Mouse (Mus musculus): ENCODE measurements around the gene Rapgef4. TPM values are rescaled to one million over a fixed set of nuclear protein-coding genes. Genes with fewer than 3 reads are reported as not detected.
A peak's percentile ranks its signal among the peaks of the same experiment; 100 is the strongest.

Gene Rapgef4
- total RNA-seq, 1 experiment, result 3.4 TPM

GRCm38 (mm10) chr2:72234085-72234484, 253.0 kb downstream of the Rapgef4 start:
- H3K9me3 ChIP-seq (ENCODE audit: control insufficient read depth, insufficient read depth, low read depth, low read length), result no peaks in the 10 kb centered on the region
- in situ Hi-C loops (cut with MboI; ENCODE audit: low sequenced_read_pairs in 2 of 2, unreplicated experiment in 2 of 2), result loop anchor here in 1 of 2 experiments (25.0 kb wide), 1 partner anchor 1053 kb away; no protein-coding TSS in a partner anchor
- no peaks in the 10 kb centered on the region for H3K4me1 ChIP-seq (ENCODE audit: control insufficient read depth in 2 of 2, insufficient read depth in 2 of 2, low read length in 2 of 2, poor library complexity in 1 of 2)
- no peak overlapping the region for H3K4me3 ChIP-seq (ENCODE audit: insufficient read depth in 1 of 2, low read depth in 1 of 2, low read length in 2 of 2, poor library complexity in 1 of 2, severe bottlenecking in 1 of 2)
- H3K27ac ChIP-seq (ENCODE audit: insufficient read depth, low read depth, low read length, poor library complexity, severe bottlenecking), result no peak overlapping the region
- no peak for TF ChIP-seq CHD2 (IDR thresholded peaks at IDR 0.05; ENCODE audit: low read depth, low read length)
- TF ChIP-seq ZNF384 (IDR thresholded peaks at IDR 0.05; ENCODE audit: low read depth, low read length), result no peak
- TF ChIP-seq HCFC1 (IDR thresholded peaks at IDR 0.05; ENCODE audit: borderline replicate concordance, insufficient read depth, low read length), result no peak
- no peak for TF ChIP-seq MAFK (IDR thresholded peaks at IDR 0.05; ENCODE audit: insufficient read depth, low read depth, low read length)
- no peak for TF ChIP-seq ZC3H11A (IDR thresholded peaks at IDR 0.05; ENCODE audit: borderline replicate concordance, low read depth, low read length)
- H3K9ac ChIP-seq (ENCODE audit: insufficient read depth, low read depth, low read length, poor library complexity, severe bottlenecking), result no peak overlapping the region
- no peaks in the 10 kb centered on the region for H3K36me3 ChIP-seq (ENCODE audit: control insufficient read depth, insufficient read depth, low read length, poor library complexity, severe bottlenecking)
- no peak for DNase-seq (ENCODE audit: low read depth, low spot score)

GRCm38 (mm10) chr2:72234943-72235342, 253.9 kb downstream of the Rapgef4 start:
- Histone ChIP-seq H3K9me3 (ENCODE audit: control insufficient read depth, insufficient read depth, low read depth, low read length) (no peaks in the 10 kb centered on the region), H3K36me3 (ENCODE audit: control insufficient read depth, insufficient read depth, low read length, poor library complexity, severe bottlenecking) (no peaks in the 10 kb centered on the region), H3K4me1 (ENCODE audit: control insufficient read depth in 2 of 2, insufficient read depth in 2 of 2, low read length in 2 of 2, poor library complexity in 1 of 2) (no peaks in the 10 kb centered on the region), H3K27ac (ENCODE audit: insufficient read depth, low read depth, low read length, poor library complexity, severe bottlenecking) (no peak overlapping the region), H3K4me3 (ENCODE audit: insufficient read depth in 1 of 2, low read depth in 1 of 2, low read length in 2 of 2, poor library complexity in 1 of 2, severe bottlenecking in 1 of 2) (no peak overlapping the region), H3K9ac (ENCODE audit: insufficient read depth, low read depth, low read length, poor library complexity, severe bottlenecking) (no peak overlapping the region)
- DNase-seq (ENCODE audit: low read depth, low spot score), result peak; percentile 40
- TF ChIP-seq ZC3H11A (IDR thresholded peaks at IDR 0.05; ENCODE audit: borderline replicate concordance, low read depth, low read length), result peak; percentile 56; the same call in 1 of the 2 replicates
- no peak for TF ChIP-seq HCFC1 (IDR thresholded peaks at IDR 0.05; ENCODE audit: borderline replicate concordance, insufficient read depth, low read length)
- no peak for TF ChIP-seq MAFK (IDR thresholded peaks at IDR 0.05; ENCODE audit: insufficient read depth, low read depth, low read length)
- in situ Hi-C loops (cut with MboI; ENCODE audit: low sequenced_read_pairs in 2 of 2, unreplicated experiment in 2 of 2), result loop anchor here in 1 of 2 experiments (25.0 kb wide), 1 partner anchor 1052 kb away; no protein-coding TSS in a partner anchor

GRCm38 (mm10) chr2:72235361-72235901, 254.4 kb downstream of the Rapgef4 start:
- no peak for DNase-seq (ENCODE audit: low read depth, low spot score)

GRCm38 (mm10) chr2:72238421-72238820, 257.4 kb downstream of the Rapgef4 start:
- TF ChIP-seq CHD2 (IDR thresholded peaks at IDR 0.05; ENCODE audit: low read depth, low read length), result no peak
- no peak for TF ChIP-seq HCFC1 (IDR thresholded peaks at IDR 0.05; ENCODE audit: borderline replicate concordance, insufficient read depth, low read length)
- TF ChIP-seq ZNF384 (IDR thresholded peaks at IDR 0.05; ENCODE audit: low read depth, low read length), result no peak
- TF ChIP-seq ZC3H11A (IDR thresholded peaks at IDR 0.05; ENCODE audit: borderline replicate concordance, low read depth, low read length), result no peak
- TF ChIP-seq MAFK (IDR thresholded peaks at IDR 0.05; ENCODE audit: insufficient read depth, low read depth, low read length), result no peak
- no peak for DNase-seq (ENCODE audit: low read depth, low spot score)
- in situ Hi-C loops (cut with MboI; ENCODE audit: low sequenced_read_pairs in 2 of 2, unreplicated experiment in 2 of 2), result loop anchor here in 1 of 2 experiments (25.0 kb wide), 1 partner anchor 1049 kb away; no protein-coding TSS in a partner anchor
- H3K9ac ChIP-seq (ENCODE audit: insufficient read depth, low read depth, low read length, poor library complexity, severe bottlenecking), result no peak overlapping the region
- no peaks in the 10 kb centered on the region for H3K36me3 ChIP-seq (ENCODE audit: control insufficient read depth, insufficient read depth, low read length, poor library complexity, severe bottlenecking)
- H3K27ac ChIP-seq (ENCODE audit: insufficient read depth, low read depth, low read length, poor library complexity, severe bottlenecking), result no peak overlapping the region
- H3K4me1 ChIP-seq (ENCODE audit: control insufficient read depth in 2 of 2, insufficient read depth in 2 of 2, low read length in 2 of 2, poor library complexity in 1 of 2), result peaks cover 0 to 4% of the 10 kb centered on the region in 2 experiments; a peak in 1 of 4 replicates
- H3K4me3 ChIP-seq (ENCODE audit: insufficient read depth in 1 of 2, low read depth in 1 of 2, low read length in 2 of 2, poor library complexity in 1 of 2, severe bottlenecking in 1 of 2), result no peak overlapping the region
- no peaks in the 10 kb centered on the region for H3K9me3 ChIP-seq (ENCODE audit: control insufficient read depth, insufficient read depth, low read depth, low read length)

More at GRCm38 (mm10) chr2:72235361-72235901, 254.4 kb downstream of the Rapgef4 start:
- no peak overlapping the region for H3K4me3 ChIP-seq (ENCODE audit: insufficient read depth in 1 of 2, low read depth in 1 of 2, low read length in 2 of 2, poor library complexity in 1 of 2, severe bottlenecking in 1 of 2)
- TF ChIP-seq MAFK (IDR thresholded peaks at IDR 0.05; ENCODE audit: insufficient read depth, low read depth, low read length) (no peak), CHD2 (IDR thresholded peaks at IDR 0.05; ENCODE audit: low read depth, low read length) (no peak), ZC3H11A (IDR thresholded peaks at IDR 0.05; ENCODE audit: borderline replicate concordance, low read depth, low read length) (no peak)
- in situ Hi-C loops (cut with MboI; ENCODE audit: low sequenced_read_pairs in 2 of 2, unreplicated experiment in 2 of 2), result loop anchor here in 1 of 2 experiments (25.0 kb wide), 1 partner anchor 1052 kb away; no protein-coding TSS in a partner anchor
- no peaks in the 10 kb centered on the region for H3K36me3 ChIP-seq (ENCODE audit: control insufficient read depth, insufficient read depth, low read length, poor library complexity, severe bottlenecking)
- H3K27ac ChIP-seq (ENCODE audit: insufficient read depth, low read depth, low read length, poor library complexity, severe bottlenecking), result no peak overlapping the region
- H3K4me1 ChIP-seq (ENCODE audit: control insufficient read depth in 2 of 2, insufficient read depth in 2 of 2, low read length in 2 of 2, poor library complexity in 1 of 2), result no peaks in the 10 kb centered on the region
- no peak overlapping the region for H3K9ac ChIP-seq (ENCODE audit: insufficient read depth, low read depth, low read length, poor library complexity, severe bottlenecking)
- no peaks in the 10 kb centered on the region for H3K9me3 ChIP-seq (ENCODE audit: control insufficient read depth, insufficient read depth, low read depth, low read length)

All from ES-E14 (cell line).